Mouse (Mus musculus): ENCODE results near the gene Mrpl18. TPM values are rescaled to one million over a fixed set of nuclear protein-coding genes. Genes with fewer than 3 reads are reported as not detected.
"Not testable (repeated sequence)": the region's sequence is repeated elsewhere in the genome, so short reads cannot be mapped to it uniquely, and the experiment has no call there.

Gene Mrpl18
- total RNA-seq, 1 experiment from 2014 or later: 62.1 TPM

- peak; percentile 20; the same call in 1 of the 2 replicates for ATAC-seq (replicated peaks; ENCODE audit: insufficient number of reproducible peaks, low FRiP score, low TSS enrichment, poor library complexity, severe bottlenecking)
Measured at GRCm38 (mm10) chr17:12916588-12917380, 639 bp upstream of the Mrpl18 start.

DNA sequence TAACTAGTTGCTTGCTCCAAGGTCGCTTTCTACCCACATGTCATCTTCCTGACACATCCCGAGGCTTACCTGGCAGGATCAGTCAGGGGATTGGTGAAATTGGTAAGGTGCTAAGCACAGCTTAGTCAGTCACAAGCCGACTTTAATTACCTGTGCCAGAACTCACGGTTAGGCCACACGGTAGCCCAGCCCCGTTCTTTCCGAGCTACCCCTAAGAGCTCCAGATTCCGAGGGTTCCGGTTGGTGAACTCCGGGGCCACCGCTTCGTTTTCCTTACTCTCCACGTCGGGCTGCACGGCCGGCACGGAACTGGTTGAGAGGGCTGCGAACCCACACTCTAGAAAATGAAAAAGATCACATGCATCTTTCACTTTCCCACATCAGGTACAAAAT, 661 bp downstream of the Mrpl18 start, which contains the start of gene Tcp1:
Tcp1 (plus strand) TSS at position 214 of the 393 bp plus-strand sequence.
- no peak for ATAC-seq (replicated peaks; ENCODE audit: insufficient number of reproducible peaks, low FRiP score, low TSS enrichment, poor library complexity, severe bottlenecking)

DNA sequence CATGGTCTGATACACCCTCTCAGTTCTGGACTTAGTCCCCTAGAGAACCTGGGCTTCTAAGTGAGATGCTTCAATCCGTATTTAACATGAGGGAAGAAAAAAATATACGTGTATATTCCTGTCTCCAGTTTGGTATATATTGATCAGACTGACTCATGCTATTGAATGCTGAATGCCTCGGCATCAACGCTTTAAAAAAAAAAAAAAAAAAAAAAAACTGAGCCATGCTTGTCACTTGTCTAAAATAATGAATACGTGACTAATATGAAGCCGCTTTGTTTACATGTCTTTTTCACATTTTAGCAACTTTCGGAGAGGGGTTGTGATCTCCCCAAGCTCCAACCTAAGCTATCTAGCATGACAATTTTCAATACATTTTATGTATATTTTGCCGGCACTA, 5.8 kb downstream of the Mrpl18 start:
- no peak for ATAC-seq (replicated peaks; ENCODE audit: insufficient number of reproducible peaks, low FRiP score, low TSS enrichment, poor library complexity, severe bottlenecking)

- ATAC-seq (replicated peaks; ENCODE audit: insufficient number of reproducible peaks, low FRiP score, low TSS enrichment, poor library complexity, severe bottlenecking): no peak
Measured at GRCm38 (mm10) chr17:12909361-12910280, 6.5 kb downstream of the Mrpl18 start, which contains the start of gene Pnldc1. Pnldc1 (minus strand) TSS chr17:12910230.

GRCm38 (mm10) chr17:12906436-12906835, 9.7 kb downstream of the Mrpl18 start:
- no peak for ATAC-seq (replicated peaks; ENCODE audit: insufficient number of reproducible peaks, low FRiP score, low TSS enrichment, poor library complexity, severe bottlenecking)

- ATAC-seq (replicated peaks; ENCODE audit: insufficient number of reproducible peaks, low FRiP score, low TSS enrichment, poor library complexity, severe bottlenecking): no peak
Measured at GRCm38 (mm10) chr17:12905810-12906209, 10.3 kb downstream of the Mrpl18 start.

- ATAC-seq (replicated peaks; ENCODE audit: insufficient number of reproducible peaks, low FRiP score, low TSS enrichment, poor library complexity, severe bottlenecking): no peak
Measured at GRCm38 (mm10) chr17:12904349-12904748, 11.8 kb downstream of the Mrpl18 start.

DNA sequence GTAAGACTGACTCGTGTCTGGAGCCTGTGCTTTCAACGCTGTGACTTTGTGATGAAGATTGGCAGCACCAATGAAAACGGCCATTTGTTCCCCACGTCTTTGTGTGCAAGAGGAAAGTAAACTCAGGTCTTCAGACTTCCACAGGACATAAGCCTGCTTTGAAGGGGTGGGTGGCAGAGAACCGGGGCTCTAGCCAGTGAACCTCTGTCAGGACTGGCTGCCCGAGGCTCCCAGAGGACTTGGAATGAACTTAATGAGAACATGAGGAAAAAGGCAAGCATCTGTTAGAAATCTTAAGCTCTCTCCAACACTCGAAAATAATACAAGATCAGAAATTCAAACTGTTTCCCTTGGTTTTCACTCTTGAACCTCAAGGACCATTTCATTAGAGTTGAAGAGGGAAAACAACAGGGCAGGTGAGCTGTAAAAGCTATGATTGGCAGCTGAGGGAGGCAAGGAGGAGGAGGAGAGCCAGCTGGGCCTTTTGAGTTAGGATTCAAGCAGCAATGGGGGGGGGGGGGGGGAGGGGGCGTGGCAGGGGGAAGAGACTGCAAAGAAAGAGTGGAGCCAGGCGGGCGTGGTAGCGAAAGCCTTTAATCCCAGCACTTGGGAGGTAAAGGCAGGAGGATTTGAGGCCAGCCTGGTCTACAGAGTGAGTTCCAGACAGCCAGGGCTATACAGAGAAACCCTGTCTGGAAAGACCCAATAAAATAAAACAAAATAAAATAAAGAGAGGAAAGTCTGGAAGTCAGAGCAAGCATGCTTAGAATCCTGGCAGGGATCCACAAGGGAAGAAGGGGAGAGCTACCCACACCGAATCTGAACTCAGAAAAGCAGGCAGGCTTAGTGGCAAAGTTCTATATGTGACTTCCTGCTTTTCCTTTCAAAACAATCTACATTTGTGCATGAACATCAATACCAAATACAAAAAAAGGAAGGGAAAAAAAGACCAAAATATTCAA, 12.5 kb downstream of the Mrpl18 start:
- ATAC-seq (replicated peaks; ENCODE audit: insufficient number of reproducible peaks, low FRiP score, low TSS enrichment, poor library complexity, severe bottlenecking): no peak

DNA sequence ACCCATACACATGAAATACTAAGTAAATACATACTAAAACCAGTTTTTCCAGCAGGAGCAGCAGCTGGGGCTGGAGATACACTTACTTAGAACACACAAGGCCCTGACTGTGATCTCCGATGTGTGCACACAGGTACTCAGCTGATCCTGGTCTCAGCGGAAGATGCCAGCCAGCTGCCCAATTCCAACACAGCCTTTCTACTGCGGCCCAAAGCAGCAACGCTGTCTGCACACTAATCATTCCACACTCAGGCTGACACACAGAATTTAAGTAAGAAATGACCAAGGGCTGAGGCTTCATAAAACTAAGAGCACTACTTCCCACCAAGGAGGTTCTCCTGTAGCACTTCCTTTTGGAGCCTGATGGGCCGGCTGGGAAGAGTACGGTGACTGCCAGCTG, 13.9 kb downstream of the Mrpl18 start:
- ATAC-seq (replicated peaks; ENCODE audit: insufficient number of reproducible peaks, low FRiP score, low TSS enrichment, poor library complexity, severe bottlenecking): no peak

DNA sequence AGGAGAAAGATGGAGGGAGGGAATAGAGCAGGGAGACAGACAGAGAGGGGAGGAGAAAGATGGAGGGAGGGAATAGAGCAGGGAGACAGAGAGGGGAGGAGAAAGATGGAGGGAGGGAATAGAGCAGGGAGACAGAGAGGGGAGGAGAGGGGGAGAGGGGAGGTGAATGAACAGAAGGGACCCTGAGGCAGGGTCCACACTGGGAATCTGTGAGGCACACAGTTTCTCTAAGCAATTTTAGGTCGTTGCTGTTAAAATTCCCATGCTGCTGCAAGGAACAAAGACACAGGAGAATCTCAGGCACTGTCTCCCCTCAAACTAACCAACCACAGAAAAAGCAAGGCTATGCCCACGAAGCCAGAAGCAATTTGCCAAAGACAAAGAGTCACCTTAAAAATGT, 17.5 kb downstream of the Mrpl18 start:
- not testable (repeated sequence) for ATAC-seq (replicated peaks; ENCODE audit: insufficient number of reproducible peaks, low FRiP score, low TSS enrichment, poor library complexity, severe bottlenecking)

DNA sequence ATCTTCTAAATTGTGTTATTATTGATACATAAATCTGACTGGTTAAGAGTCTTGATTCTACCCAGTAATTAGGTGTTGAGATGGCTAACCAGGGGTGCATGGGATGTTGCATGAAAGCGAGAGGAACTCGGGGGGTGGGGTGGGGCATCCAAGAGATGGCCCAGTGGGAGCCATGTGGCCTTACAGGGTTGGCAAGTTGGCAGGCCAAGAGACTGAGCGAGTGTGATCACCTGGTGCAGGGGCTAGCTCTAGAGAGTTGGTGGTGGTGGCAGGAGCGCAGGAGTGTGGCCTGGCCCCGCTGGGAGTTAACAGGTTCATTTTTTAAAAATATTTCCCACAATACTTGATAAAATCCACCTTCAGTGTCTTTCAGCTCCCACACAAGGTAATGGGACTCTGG, 18.5 kb downstream of the Mrpl18 start:
- no peak for ATAC-seq (replicated peaks; ENCODE audit: insufficient number of reproducible peaks, low FRiP score, low TSS enrichment, poor library complexity, severe bottlenecking)

DNA sequence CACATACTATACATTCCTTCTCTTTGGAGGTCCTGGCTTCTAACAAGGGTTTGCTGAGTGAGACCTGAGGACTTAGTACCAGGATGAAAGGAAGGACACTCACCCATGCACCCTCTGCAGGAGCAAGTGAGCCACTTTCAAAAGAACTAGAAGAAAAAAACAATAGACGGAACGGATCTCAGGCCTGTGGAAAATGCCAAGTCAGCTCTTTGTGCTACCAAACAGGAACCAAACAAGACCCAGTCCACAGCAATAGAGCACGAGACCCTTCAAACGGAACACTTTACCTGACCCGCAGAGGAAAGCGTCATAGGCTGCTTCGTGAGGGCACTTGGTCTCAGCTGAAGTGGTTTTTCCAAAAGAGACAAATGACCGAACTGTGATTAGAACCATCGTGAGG, 24.1 kb downstream of the Mrpl18 start:
- ATAC-seq (replicated peaks; ENCODE audit: insufficient number of reproducible peaks, low FRiP score, low TSS enrichment, poor library complexity, severe bottlenecking): no peak

GRCm38 (mm10) chr17:12891054-12891453, 25.1 kb downstream of the Mrpl18 start:
- ATAC-seq (replicated peaks; ENCODE audit: insufficient number of reproducible peaks, low FRiP score, low TSS enrichment, poor library complexity, severe bottlenecking): no peak

GRCm38 (mm10) chr17:12887021-12887775, 28.9 kb downstream of the Mrpl18 start:
- no peak for ATAC-seq (replicated peaks; ENCODE audit: insufficient number of reproducible peaks, low FRiP score, low TSS enrichment, poor library complexity, severe bottlenecking)

- no peak for ATAC-seq (replicated peaks; ENCODE audit: insufficient number of reproducible peaks, low FRiP score, low TSS enrichment, poor library complexity, severe bottlenecking)
Measured at GRCm38 (mm10) chr17:12886620-12887019, 29.5 kb downstream of the Mrpl18 start.

GRCm38 (mm10) chr17:12881216-12881615, 34.9 kb downstream of the Mrpl18 start:
- ATAC-seq (replicated peaks; ENCODE audit: insufficient number of reproducible peaks, low FRiP score, low TSS enrichment, poor library complexity, severe bottlenecking): no peak

DNA sequence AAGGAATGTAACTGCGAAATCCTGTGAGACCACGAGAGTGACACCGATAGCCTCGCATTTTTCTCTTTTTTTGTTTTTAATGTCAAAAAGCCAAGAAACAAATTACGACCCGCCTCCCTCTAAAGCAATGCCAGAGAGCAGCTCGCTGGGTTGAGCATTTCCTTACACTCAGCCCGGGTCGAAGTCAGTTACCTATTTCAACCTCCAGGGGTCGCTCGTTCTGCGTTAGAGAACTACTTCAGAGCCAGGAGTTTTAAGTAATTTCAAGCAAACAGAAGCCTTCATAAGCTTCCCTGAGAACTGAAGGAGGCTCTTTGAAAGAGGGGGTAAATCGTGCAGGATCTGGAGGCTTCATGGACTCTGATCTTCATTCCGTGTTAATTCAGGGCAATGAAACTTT, 36.0 kb downstream of the Mrpl18 start:
- 0 out of 2 replicates have a peak, but pooled peaks have one; percentile 54 for ATAC-seq (replicated peaks; ENCODE audit: insufficient number of reproducible peaks, low FRiP score, low TSS enrichment, poor library complexity, severe bottlenecking)

DNA sequence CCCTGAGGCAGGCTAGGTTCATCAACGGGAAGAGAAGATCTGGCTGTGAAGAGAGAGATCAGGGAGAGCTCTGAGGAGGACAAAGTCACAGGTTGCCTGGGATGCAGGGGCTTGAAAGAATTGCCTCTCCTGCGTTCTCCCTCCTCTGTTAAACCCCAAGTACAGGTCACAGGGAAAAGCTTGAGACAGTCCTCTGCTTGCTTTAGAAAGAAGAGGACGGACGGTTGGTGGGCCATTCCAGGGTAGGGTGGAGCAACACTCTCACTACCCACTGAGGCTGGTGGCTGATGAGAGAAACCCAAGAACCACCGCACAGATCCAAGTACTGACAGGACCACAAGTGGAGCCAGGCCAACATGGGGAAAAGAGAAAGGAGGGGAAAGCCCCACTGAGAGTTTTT, 40.4 kb downstream of the Mrpl18 start, which contains the start of gene Mrgprh:
Mrgprh (plus strand) TSS at position 301 of the 400 bp plus-strand sequence.
- ATAC-seq (replicated peaks; ENCODE audit: insufficient number of reproducible peaks, low FRiP score, low TSS enrichment, poor library complexity, severe bottlenecking): no peak
